Mouse (Mus musculus) kidney, adult 2 months (tissue): ENCODE results near the gene Vat1l. TPM values are rescaled to one million over a fixed set of nuclear protein-coding genes. Genes with fewer than 3 reads are reported as not detected.

Experiments used
- DNase-seq: peaks from one replicate; pipeline ENCODE4 v3.0.0; 2021
- H3K27ac ChIP-seq: fragments of 200-500 bp; 2 replicates; pipeline ENCODE4 v1.5.1; 2012; ENCODE audit warnings: low read depth, low read length, control low read depth, inconsistent platforms; ENCODE audit not compliant: insufficient read depth
- H3K27me3 ChIP-seq: fragments of 200-500 bp; replicated peaks from 2 replicates; pipeline ENCODE4 v1.6.1; 2012; ENCODE audit warnings: mild to moderate bottlenecking, moderate library complexity, low read length, inconsistent platforms; ENCODE audit not compliant: control insufficient read depth, insufficient read depth
- H3K36me3 ChIP-seq: fragments of 200-500 bp; 2 replicates; pipeline ENCODE4 v1.6.1; 2012; ENCODE audit warnings: mild to moderate bottlenecking, moderate library complexity, low read length, inconsistent platforms; ENCODE audit not compliant: control insufficient read depth, insufficient read depth
- H3K4me1 ChIP-seq: fragments of 200-500 bp; 2 replicates; pipeline ENCODE4 v1.6.1; 2011; ENCODE audit warnings: low read length; ENCODE audit not compliant: control insufficient read depth, insufficient read depth
- H3K4me3 ChIP-seq: fragments of 200-500 bp; 2 replicates; pipeline ENCODE4 v1.5.1; 2011; ENCODE audit warnings: mild to moderate bottlenecking, low read depth, low read length, control low read depth; ENCODE audit not compliant: insufficient read depth
- CTCF ChIP-seq: fragments of 200-500 bp; conservative IDR thresholded peaks from 2 replicates; pipeline ENCODE4 v1.5.1; 2011; ENCODE audit warnings: low read depth, mild to moderate bottlenecking, control low read depth, low read length, moderate library complexity, mixed read lengths; ENCODE audit not compliant: insufficient read depth, insufficient read length
- POLR2A ChIP-seq: fragments of 200-500 bp; IDR thresholded peaks from one replicate; pipeline ENCODE4 v1.6.1; 2011; ENCODE audit warnings: low read depth, low read length, control low read depth
- WGBS: fragments of 180-500 bp; shearing (Covaris S2); methylation state at CpG from one replicate; pipeline ENCODE4 v1.1.7; 2018; 5-methylcytosine and 5-hydroxymethylcytosine counted together
- polyA plus RNA-seq: library from polyadenylated mRNA; depleted of rRNA; stranded (reverse); fragments of >200 nt; gene quantifications from 2 replicates; pipeline ENCODE4 v1.2.3, GENCODE M21; 2012; rRNA removed

Vat1l gene
- 0.83 and 1.3 TPM in 2 replicates for polyA plus RNA-seq

- TF ChIP-seq POLR2A: no peak
- no peak for TF ChIP-seq CTCF
- DNase-seq: no peak
- Histone ChIP-seq H3K4me1 (no peaks in the 10 kb centered on the region), H3K36me3 (no peaks in the 10 kb centered on the region), H3K27me3 (no peaks in the 10 kb centered on the region), H3K4me3 (no peak within 1 kb of the TSS), H3K27ac (no peak within 1 kb of the TSS)
- 2% methylated on average over 39 of the region's 39 CpGs for WGBS
Measured at GRCm38 (mm10) chr8:114205221-114205901, at the start of gene Vat1l. Gene Vat1l, plus strand, starts transcription at chr8:114205612.

GRCm38 (mm10) chr8:114158586-114158985, 46.8 kb upstream of the Vat1l start:
- TF ChIP-seq CTCF (no peak), POLR2A (no peak)
- H3K4me1 ChIP-seq: no peaks in the 10 kb centered on the region
- WGBS: 37% methylated on average over 2 of the region's 2 CpGs
- no peak for DNase-seq
- H3K36me3 ChIP-seq: no peaks in the 10 kb centered on the region; the same call in 1 of the 2 replicates
- H3K27me3 ChIP-seq: no peaks in the 10 kb centered on the region
- H3K27ac ChIP-seq: no peak overlapping the region
- no peak overlapping the region for H3K4me3 ChIP-seq

- no peak overlapping the region for H3K4me3 ChIP-seq
- TF ChIP-seq CTCF (no peak), POLR2A (no peak)
- H3K36me3 ChIP-seq: no peaks in the 10 kb centered on the region; the same call in 1 of the 2 replicates
- no peaks in the 10 kb centered on the region for H3K4me1 ChIP-seq
- DNase-seq: no peak
- WGBS: 72% methylated on average over 3 of the region's 3 CpGs
- H3K27me3 ChIP-seq: no peaks in the 10 kb centered on the region
- no peak overlapping the region for H3K27ac ChIP-seq
Measured at GRCm38 (mm10) chr8:114159666-114160065, 45.7 kb upstream of the Vat1l start.

- Histone ChIP-seq H3K27ac (no peak overlapping the region), H3K4me3 (no peak overlapping the region), H3K36me3 (no peaks in the 10 kb centered on the region), H3K27me3 (no peaks in the 10 kb centered on the region), H3K4me1 (no peaks in the 10 kb centered on the region)
- TF ChIP-seq POLR2A: no peak
- TF ChIP-seq CTCF: no peak
- no peak for DNase-seq
- 84% methylated on average over 3 of the region's 3 CpGs for WGBS
Measured at GRCm38 (mm10) chr8:114163871-114164270, 41.5 kb upstream of the Vat1l start.

GRCm38 (mm10) chr8:114164444-114165096, 40.8 kb upstream of the Vat1l start:
- Histone ChIP-seq H3K4me1 (no peaks in the 10 kb centered on the region), H3K27me3 (no peaks in the 10 kb centered on the region), H3K36me3 (no peaks in the 10 kb centered on the region), H3K4me3 (no peak overlapping the region), H3K27ac (no peak overlapping the region)
- no peak for DNase-seq
- TF ChIP-seq CTCF: no peak
- TF ChIP-seq POLR2A: no peak
- 86% methylated on average over 6 of the region's 6 CpGs for WGBS

GRCm38 (mm10) chr8:114165741-114166140, 39.7 kb upstream of the Vat1l start:
- DNase-seq: no peak
- Histone ChIP-seq H3K27ac (no peak overlapping the region), H3K27me3 (no peaks in the 10 kb centered on the region), H3K4me1 (no peaks in the 10 kb centered on the region), H3K36me3 (no peaks in the 10 kb centered on the region), H3K4me3 (no peak overlapping the region)
- no peak for TF ChIP-seq POLR2A
- no peak for TF ChIP-seq CTCF
- WGBS: 44% methylated on average over 2 of the region's 2 CpGs

- H3K4me3 ChIP-seq: no peak overlapping the region
- WGBS: 71% methylated on average over 3 of the region's 3 CpGs
- no peak for TF ChIP-seq POLR2A
- TF ChIP-seq CTCF: peak; percentile 38
- no peaks in the 10 kb centered on the region for H3K27me3 ChIP-seq
- DNase-seq: no peak
- H3K4me1 ChIP-seq: no peaks in the 10 kb centered on the region
- H3K27ac ChIP-seq: no peak overlapping the region
- H3K36me3 ChIP-seq: no peaks in the 10 kb centered on the region
Measured at GRCm38 (mm10) chr8:114176721-114177120, 28.7 kb upstream of the Vat1l start.

- Histone ChIP-seq H3K4me3 (no peak overlapping the region), H3K27me3 (no peaks in the 10 kb centered on the region), H3K4me1 (no peaks in the 10 kb centered on the region), H3K27ac (no peak overlapping the region), H3K36me3 (no peaks in the 10 kb centered on the region)
- TF ChIP-seq CTCF (no peak), POLR2A (no peak)
- 78% methylated on average over 5 of the region's 5 CpGs for WGBS
- no peak for DNase-seq
Measured at GRCm38 (mm10) chr8:114193334-114193733, 12.1 kb upstream of the Vat1l start.
